11 mouse cellular contexts compared by ENCODE assay signal in genomic region chr17:49816067-49816565, GRCm38 (mm10).
DNase-seq lines count a peak whose midpoint lies in the region; ATAC-seq and TF ChIP-seq lines count a peak whose summit lies in the region.
"Had no signal": no experiment of that assay in that cellular context is flagged by ENCODE, and none has a peak within 500 bp of the region (broad histone marks: within the 10 kb centered on the region; RNA-seq: fewer than 3 reads in every experiment).

No protein-coding gene starts in this region.

- peaks cover 14% of the 10 kb centered on the region for H3K4me1 ChIP-seq in forebrain, postnatal 0 days (ENCODE audit: insufficient read depth)
- peaks cover 19% of the 10 kb centered on the region for H3K4me1 ChIP-seq in midbrain, embryonic 13.5 days (replicated peaks)
- H3K4me1 ChIP-seq: liver, embryonic 13.5 days had no signal

- peak; percentile 67 to 78 for DNase-seq in cerebellum, postnatal 10 days
- no peak for DNase-seq in cerebellum, adult 11 months
- DNase-seq in Patski (ENCODE audit: low read depth, low spot score) = peak; percentile 6
- peak; percentile 57 for DNase-seq in forebrain, postnatal 0 days
- no peak for DNase-seq in ovary, postnatal 36 days (ENCODE audit: low spot score)
- no peak for DNase-seq in thymus, postnatal 4 days
- no peak for DNase-seq in right cerebral cortex, postnatal 25 days
- DNase-seq: kidney, adult 11 months; liver, embryonic 13.5 days had no signal

- CTCF ChIA-PET in Patski (lab: Charles Lee) = no interaction called here

- H3K27me3 ChIP-seq in Patski = no peaks in the 10 kb centered on the region
- H3K27me3 ChIP-seq in forebrain, postnatal 0 days (ENCODE audit: insufficient read depth, low read length) = no peaks in the 10 kb centered on the region
- H3K27me3 ChIP-seq in midbrain, embryonic 13.5 days = no peaks in the 10 kb centered on the region
- H3K27me3 ChIP-seq: embryonic facial prominence, embryonic 13.5 days; liver, embryonic 13.5 days had no signal

- 0 out of 2 replicates have a peak overlapping the region, but pooled peaks have one; percentile 45 for H3K27ac ChIP-seq in forebrain, postnatal 0 days (ENCODE audit: low read depth, low read length)
- peak overlapping the region; percentile 58 for H3K27ac ChIP-seq in midbrain, embryonic 13.5 days
- H3K27ac ChIP-seq: embryonic facial prominence, embryonic 13.5 days; liver, embryonic 13.5 days had no signal

- TF ChIP-seq CTCF in Patski (IDR thresholded peaks at IDR 0.05) = no peak
- TF ChIP-seq CTCF in forebrain, postnatal 0 days (IDR thresholded peaks at IDR 0.05; ENCODE audit: low read depth) = no peak

- ATAC-seq in Patski = peak; percentile 42
- ATAC-seq in forebrain, postnatal 0 days = peak; percentile 82
- peak; percentile 72 for ATAC-seq in midbrain, embryonic 13.5 days

- H3K9ac ChIP-seq in forebrain, postnatal 0 days = no peak overlapping the region
- H3K9ac ChIP-seq in midbrain, embryonic 13.5 days (replicated peaks) = no peak overlapping the region
- H3K9ac ChIP-seq: embryonic facial prominence, embryonic 13.5 days; liver, embryonic 13.5 days had no signal

- H3K36me3 ChIP-seq in forebrain, postnatal 0 days (ENCODE audit: insufficient read depth) = no peaks in the 10 kb centered on the region
- no peaks in the 10 kb centered on the region for H3K36me3 ChIP-seq in midbrain, embryonic 13.5 days
- H3K36me3 ChIP-seq: embryonic facial prominence, embryonic 13.5 days; liver, embryonic 13.5 days had no signal

- POLR2A ChIA-PET in Patski (lab: Charles Lee) = no interaction called here

- no peak overlapping the region for H3K4me2 ChIP-seq in forebrain, postnatal 0 days (ENCODE audit: low read depth)
- no peak overlapping the region for H3K4me2 ChIP-seq in midbrain, embryonic 13.5 days (replicated peaks)
- H3K4me2 ChIP-seq: embryonic facial prominence, embryonic 13.5 days; liver, embryonic 13.5 days had no signal

- 14% methylated on average over 5 of the region's 5 CpGs for WGBS in forebrain, postnatal 0 days
- 29% methylated on average over 5 of the region's 5 CpGs for WGBS in midbrain, embryonic 13.5 days

- H3K9me3 ChIP-seq in forebrain, postnatal 0 days (ENCODE audit: low read length) = no peaks in the 10 kb centered on the region
- H3K9me3 ChIP-seq in midbrain, embryonic 13.5 days = no peaks in the 10 kb centered on the region
- H3K9me3 ChIP-seq: embryonic facial prominence, embryonic 13.5 days; liver, embryonic 13.5 days had no signal

- in situ Hi-C loops in Patski (cut with MboI; ENCODE audit: low pct_unique_long_range_greater_than_20kb) = no loop called here

- H3K4me3 ChIP-seq in forebrain, postnatal 0 days (ENCODE audit: low read depth, low read length) = no peak overlapping the region
- no peak overlapping the region for H3K4me3 ChIP-seq in midbrain, embryonic 13.5 days (replicated peaks)
- H3K4me3 ChIP-seq: embryonic facial prominence, embryonic 13.5 days; liver, embryonic 13.5 days had no signal

Comparison
In these comparisons a context has a peak if more than half of its experiments do, and no peak if none do; other contexts are left out.
1. DNase-seq: peak in cerebellum, postnatal 10 days (2 of 2), Patski (single experiment) and forebrain, postnatal 0 days (single experiment); none in cerebellum, adult 11 months (single experiment), ovary, postnatal 36 days (single experiment), thymus, postnatal 4 days (single experiment) and right cerebral cortex, postnatal 25 days (single experiment).
2. Peak in every context shown above with its lines, with median percentiles within 50 percentile points of each other: ATAC-seq.